Mouse (Mus musculus) lung, adult 2 months (tissue): ENCODE measurements around the gene Eid2b.

Source experiments
- CTCF ChIP-seq: fragments of 200-500 bp; IDR thresholded peaks from 2 replicates; pipeline ENCODE4 v1.5.1; 2011; ENCODE audit warnings: mild to moderate bottlenecking, low read length, control low read depth; ENCODE audit not compliant: insufficient read depth
- POLR2A ChIP-seq: fragments of 200-500 bp; IDR thresholded peaks from 2 replicates; pipeline ENCODE4 v1.6.1; 2011; ENCODE audit warnings: low read depth, mild to moderate bottlenecking, control low read depth, low read length, borderline replicate concordance; ENCODE audit errors: extremely low read depth

GRCm38 (mm10) chr7:28251976-28252375 is 25.6 kb upstream of the Eid2b start:
- TF ChIP-seq CTCF (no peak), POLR2A (no peak)
